Mouse (Mus musculus) gastrocnemius, postnatal 4 days (tissue): ENCODE measurements around the gene Pan2. TPM values are rescaled to one million over a fixed set of nuclear protein-coding genes. Genes with fewer than 3 reads are reported as not detected.

Source experiments
- DNase-seq, 2 experiments: peaks; one replicate each; pipeline ENCODE4 v3.0.0; 2021 to 2022; ENCODE audit warnings: low spot score in 2 of 2, mixed read lengths in 2 of 2
- total RNA-seq, 2 experiments: library from RNA; stranded (reverse); gene quantifications; 2 replicates each; pipeline ENCODE4 v1.2.3; 2021

The Pan2 gene
- total RNA-seq, 2 experiments from 2014 or later, result 17.2 to 19.5 TPM

GRCm38 (mm10) chr10:128282886-128283450 is 20.2 kb upstream of the Pan2 start:
- no peak for DNase-seq

DNA sequence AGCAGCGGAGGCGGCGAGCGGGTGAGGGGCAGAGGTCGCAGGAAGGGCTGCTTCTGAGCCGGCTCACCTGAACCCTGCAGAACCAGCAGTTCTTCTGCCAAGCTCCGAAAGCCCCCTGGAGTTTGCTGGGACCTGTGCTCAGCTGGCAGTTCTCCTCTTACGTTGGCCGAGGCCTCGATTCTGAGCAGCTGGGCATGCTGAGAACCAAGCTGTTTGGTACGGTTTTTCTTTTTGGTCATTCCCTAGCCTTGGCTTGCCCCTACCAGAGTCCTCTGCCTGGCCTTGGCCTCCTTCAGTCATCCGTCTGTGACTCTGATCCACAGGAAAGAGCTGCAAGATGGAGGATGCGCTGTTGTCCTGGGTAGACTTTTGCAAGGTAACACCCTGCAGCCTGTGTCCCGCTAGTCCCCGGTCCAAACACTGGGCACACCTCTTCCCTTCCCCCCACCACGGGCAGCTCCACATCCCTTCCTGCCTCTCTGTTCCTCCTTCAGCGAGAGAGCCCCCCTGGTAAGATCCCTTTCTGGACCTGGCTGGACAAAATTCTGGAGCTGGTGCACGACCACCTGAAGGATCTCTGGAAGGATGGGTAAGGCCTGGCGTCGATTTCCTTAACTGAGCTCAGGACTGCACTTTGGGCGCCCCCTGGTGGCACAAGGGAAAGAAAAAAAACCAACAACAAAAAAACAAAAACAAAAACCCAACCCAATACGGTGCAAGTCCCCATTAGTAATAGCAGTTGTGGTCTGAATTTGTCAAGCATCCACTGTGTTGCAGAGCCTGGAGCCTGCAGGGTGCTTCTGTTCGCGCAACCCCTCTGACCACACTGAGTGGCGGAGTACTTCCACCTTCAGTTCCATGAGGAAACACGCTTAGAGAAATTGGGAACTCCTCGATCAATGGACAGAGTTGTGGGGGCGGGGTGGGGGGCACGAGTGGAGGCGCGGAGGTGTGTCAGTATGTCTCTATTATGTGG is 19.2 kb upstream of the Pan2 start:
- peak in 1 of 2 experiments; percentile 66 for DNase-seq

DNA sequence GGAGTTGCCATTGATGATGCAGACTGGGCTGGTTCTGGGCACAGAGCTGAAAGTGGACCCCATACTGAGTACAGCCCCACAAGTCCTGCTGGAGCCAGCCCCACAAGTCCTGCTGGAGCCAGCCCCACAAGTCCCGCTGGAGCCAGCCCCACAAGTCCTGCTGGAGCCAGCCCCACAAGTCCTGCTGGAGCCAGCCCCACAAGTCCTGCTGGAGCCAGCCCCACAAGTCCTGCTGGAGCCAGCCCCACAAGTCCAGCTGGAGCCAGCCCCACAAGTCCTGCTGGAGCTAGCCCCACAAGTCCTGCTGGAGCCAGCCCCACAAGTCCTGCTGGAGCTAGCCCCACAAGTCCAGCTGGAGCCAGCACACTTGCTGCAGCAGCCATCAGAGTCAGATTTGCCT is 12.5 kb upstream of the Pan2 start:
- peak in 1 of 2 experiments; percentile 38 for DNase-seq

DNA sequence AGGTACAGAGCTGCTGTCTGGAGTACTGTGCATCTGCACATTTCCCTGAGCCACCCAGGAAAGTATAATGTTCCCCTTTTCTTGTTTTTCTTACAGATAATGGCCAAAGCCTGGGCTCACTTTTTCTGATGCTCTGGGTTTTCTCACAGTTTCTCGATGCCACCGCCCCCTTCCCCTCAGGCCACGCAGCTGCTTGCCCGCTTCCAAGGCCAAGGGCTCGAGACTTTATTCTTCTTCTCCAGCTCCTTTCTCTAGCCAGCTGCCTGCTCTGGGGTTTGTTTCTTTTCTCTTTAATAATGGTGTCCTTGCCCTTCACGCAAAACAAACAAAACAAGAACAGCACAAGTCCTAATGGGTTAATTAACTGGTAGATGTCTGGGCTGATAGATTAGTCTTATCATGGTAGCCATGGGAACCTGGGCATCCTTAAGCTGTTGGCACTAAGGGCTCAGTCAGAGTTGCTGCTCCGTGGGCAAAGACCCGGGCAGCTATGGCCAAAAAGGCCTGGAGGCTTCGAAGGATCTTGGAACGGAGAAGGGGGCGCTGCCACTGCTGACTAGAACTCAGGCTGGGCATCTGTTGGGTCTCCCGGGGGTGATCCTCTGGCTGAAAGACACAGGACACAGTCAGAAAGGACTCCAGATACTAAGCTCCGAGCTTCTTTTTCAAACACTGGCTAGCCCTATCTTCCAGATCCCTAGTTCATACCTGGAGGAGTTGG is 6.6 kb upstream of the Pan2 start:
- DNase-seq, result no peak

DNA sequence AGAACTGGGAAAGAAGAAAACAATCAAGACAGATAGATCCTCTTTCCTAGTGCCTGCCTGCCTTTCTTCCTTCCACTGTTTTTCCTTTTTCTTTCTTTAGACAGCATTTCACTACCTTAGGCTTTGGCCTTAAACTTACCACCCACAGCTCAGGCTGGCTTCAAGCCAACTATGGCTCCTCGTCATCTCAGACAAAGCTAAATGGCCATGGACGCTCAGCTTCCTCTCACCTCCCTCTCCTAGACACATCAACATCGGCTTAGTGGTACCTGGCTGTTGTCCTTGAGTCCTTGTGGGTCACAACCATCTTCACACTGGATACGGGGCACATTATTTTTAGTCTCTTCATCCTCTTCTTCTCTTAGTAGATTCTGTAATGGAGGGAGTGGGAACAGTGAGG is 5.9 kb upstream of the Pan2 start:
- no peak for DNase-seq

- DNase-seq, result no peak
Observed at GRCm38 (mm10) chr10:128297622-128298021, 5.5 kb upstream of the Pan2 start.

DNA sequence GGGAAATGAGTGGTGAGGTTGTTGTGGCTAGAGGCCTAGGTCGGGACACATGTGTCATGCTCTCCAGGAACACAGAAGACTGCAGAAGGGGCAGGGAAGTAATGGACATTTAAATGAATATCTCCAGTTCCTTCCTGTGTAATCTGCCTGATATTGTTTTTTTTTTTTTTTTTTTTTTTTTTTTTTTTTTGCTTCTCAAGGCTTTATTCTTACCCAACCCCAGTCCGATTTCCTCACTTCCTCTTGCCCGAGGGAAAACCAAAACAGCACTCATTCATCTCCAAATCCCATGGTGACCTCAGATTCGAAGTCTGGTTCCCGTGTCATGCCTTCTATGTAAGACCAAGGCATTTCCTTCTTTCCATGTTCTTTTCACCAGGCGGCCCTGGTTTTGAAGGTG is 4.9 kb upstream of the Pan2 start:
- DNase-seq, result no peak

DNA sequence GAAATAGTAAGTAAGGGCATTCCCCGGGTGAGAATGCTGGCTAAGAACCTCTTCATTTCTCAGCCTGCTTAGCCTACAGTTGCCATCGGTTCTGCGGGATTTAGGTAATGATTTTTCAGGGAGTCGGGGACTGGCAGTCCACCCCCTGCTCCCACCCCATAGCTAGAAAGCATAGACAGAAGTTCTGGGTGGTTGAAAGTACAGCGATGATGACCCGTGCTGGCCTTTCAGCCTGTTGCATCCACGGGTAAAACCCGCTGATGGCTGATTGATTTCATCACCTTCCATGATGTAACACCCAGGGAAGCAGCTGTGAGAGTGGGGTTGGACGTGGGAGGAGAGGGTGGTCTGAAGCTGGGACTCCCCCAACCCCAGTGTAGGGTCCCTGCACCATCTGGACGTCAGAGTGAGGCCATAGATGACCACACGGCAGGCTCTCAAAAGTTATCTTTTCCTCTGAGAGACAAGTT is 4.4 kb upstream of the Pan2 start, which contains the start of gene Il23a:
TSS of gene Il23a (minus strand) at position 51 of the 470 bp plus-strand sequence.
- DNase-seq, result no peak

GRCm38 (mm10) chr10:128302357-128302756 is 778 bp upstream of the Pan2 start:
- DNase-seq, result no peak

GRCm38 (mm10) chr10:128302785-128303125 is 380 bp upstream of the Pan2 start:
- no peak for DNase-seq

DNA sequence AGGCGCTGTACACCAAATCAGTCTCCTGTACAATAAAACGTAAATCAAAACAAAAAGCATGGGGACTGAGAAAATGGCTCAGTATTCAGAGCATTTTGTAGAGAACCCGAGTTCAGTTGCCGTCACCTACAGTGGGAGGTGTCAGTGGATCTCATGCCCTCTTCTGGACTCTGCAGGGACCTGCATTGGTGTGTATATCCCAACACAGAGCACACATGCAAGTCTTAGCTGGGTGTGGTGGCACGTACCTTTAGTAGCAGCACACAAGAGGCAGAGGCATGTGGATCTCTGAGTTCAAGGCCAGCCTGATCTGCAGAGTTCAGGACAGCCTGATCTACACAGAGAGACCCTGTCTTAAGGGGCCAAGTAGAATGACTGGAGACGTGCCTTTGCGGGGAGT is 6.5 kb downstream of the Pan2 start:
- no peak for DNase-seq

DNA sequence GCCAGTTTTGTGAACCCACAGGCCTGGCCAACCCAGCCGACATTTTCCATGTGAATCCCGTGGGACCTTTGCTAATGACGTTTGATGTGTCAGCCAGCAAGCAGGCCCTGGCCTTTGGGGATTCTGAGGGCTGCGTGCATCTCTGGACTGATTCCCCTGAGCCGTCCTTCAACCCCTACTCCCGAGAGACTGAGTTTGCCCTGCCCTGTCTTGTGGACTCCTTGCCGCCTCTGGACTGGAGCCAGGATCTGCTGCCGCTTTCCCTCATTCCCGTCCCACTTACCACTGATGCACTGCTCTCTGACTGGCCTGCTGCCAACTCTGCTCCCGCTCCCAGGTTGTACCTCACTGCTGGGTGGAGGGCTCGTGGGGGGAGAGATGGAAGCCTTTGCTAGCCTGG is 7.0 kb downstream of the Pan2 start:
- no peak for DNase-seq

DNA sequence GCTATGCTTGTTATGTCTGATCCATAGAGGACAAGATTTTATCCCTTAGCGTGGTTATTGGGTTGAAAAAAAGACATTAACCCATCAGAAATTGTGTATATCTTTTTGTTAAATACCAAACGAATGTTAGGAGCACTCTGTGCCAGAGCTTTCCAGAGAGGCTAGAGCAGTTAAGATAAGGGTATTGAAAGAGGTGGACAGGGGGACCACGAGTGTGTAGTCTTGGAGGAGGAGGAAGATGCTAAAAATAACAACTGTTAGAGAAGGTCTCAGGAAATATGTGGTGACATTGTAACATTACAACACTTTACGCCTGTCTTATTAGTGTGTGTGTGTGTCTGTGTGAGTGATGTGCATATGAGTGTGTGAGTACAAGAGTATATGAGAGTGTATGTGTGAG is 7.8 kb downstream of the Pan2 start:
- DNase-seq, result no peak

DNA sequence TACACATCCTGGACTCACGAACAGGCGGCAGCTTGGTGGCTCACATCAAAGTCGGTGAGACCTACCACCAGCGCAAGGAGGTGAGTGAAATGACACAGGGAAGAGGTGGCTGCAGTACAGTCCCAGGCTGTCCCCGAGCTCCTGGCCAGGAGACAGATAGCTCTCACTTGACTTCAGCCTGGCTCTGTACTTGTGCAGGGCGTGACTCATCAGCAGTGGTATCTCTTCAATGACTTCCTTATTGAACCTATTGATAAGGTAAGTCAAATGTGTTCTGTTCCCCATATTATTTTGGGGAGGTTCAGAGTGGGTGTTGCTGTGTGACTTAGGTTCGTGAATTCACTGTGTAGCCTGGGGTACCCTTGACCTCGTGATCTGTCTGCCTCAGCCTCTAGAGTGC is 12.4 kb downstream of the Pan2 start:
- DNase-seq, result no peak

GRCm38 (mm10) chr10:128321641-128322040 is 18.5 kb downstream of the Pan2 start:
- DNase-seq, result no peak

DNA sequence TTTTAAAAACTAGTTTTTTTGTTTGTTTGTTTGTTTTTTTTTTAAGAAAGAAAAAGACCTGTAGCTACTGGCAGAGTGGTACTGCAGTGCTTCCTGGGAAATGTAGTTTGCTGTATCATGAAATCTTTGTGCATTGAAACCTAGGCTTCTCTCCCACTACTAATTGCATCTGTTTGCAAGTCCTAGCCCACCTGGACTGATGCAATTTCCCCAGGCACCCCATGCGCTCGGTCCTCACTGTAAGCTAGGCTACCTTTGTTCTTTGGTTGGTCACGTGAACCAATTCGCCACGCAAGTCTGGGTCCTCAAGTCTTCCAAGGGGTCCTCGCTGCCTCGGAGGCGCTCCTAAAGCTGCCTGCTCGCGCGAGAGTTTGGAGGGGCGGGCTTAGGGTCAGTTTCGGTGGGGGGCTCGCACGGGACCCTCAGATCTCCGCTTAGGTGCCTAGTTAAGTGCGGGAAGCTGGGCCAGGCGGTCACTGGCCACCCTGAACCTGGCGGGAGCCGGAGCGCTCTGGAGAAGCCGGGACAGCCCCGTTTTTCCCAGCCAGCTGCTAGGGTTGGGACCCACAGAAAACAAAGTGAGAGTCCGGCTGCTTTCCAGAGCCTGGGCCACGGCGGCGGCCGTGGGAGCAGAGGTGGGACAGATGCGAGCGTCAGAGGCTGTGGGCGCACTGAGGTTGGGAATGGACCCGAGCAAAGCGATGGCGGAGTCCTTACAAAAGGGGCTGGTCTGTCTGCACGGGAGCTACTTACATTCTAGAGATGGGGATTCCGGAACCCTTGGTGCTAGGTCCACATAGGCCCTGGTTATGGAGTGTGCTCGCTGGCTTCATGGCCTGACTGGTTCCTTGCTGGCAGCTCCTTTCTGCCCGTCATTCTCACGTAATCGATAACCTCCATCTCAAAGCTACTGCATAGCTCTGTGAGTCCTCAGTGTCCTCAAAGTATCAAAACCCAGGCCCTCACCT is 19.3 kb downstream of the Pan2 start, which contains the start of gene Cnpy2:
TSS of gene Cnpy2 (plus strand) at position 319 of the 968 bp plus-strand sequence.
- peak; percentile 64 to 86 for DNase-seq

GRCm38 (mm10) chr10:128323516-128323915 is 20.4 kb downstream of the Pan2 start:
- no peak for DNase-seq

DNA sequence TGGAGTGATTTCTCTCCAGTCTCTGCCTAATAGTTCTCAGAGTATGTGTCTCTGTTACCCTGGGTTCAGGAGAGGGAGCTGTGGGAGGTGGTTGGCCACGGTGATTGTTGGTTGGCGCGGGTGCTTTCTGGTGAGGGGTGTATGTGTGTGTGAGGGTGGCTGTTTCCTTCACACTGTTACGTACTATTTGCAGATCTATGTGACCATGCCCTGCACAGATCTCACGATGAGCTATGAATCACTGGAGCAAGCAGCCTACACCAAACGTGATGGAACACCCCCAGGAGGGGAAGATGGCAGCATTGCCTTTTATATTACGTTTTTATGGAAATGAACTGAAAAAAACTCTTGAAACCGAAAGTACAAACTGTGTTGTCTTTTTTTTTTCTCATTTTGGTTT is 23.7 kb downstream of the Pan2 start:
- DNase-seq, result no peak

GRCm38 (mm10) chr10:128327610-128328009 is 24.5 kb downstream of the Pan2 start:
- no peak for DNase-seq
